Mouse (Mus musculus) 416B (cell line): ENCODE measurements around the gene Abtb2.

Experiments
- DNase-seq: peaks from one replicate; pipeline ENCODE4 v3.0.0; 2011; ENCODE audit warnings: low read depth

Abtb2 gene

GRCm38 (mm10) chr2:103584093-103584492, 18.0 kb downstream of the Abtb2 start:
- DNase-seq, result no peak

- no peak for DNase-seq
Observed at GRCm38 (mm10) chr2:103586423-103586822, 20.3 kb downstream of the Abtb2 start.

GRCm38 (mm10) chr2:103588776-103589175, 22.7 kb downstream of the Abtb2 start:
- DNase-seq, result no peak

GRCm38 (mm10) chr2:103589400-103589799, 23.3 kb downstream of the Abtb2 start:
- no peak for DNase-seq

GRCm38 (mm10) chr2:103590645-103591044, 24.5 kb downstream of the Abtb2 start:
- no peak for DNase-seq

GRCm38 (mm10) chr2:103591742-103592590, 25.9 kb downstream of the Abtb2 start:
- DNase-seq, result no peak

GRCm38 (mm10) chr2:103592591-103592929, 26.4 kb downstream of the Abtb2 start:
- no peak for DNase-seq

- no peak for DNase-seq
Observed at GRCm38 (mm10) chr2:103594592-103595011, 28.5 kb downstream of the Abtb2 start.

- no peak for DNase-seq
Observed at GRCm38 (mm10) chr2:103595028-103595651, 29.0 kb downstream of the Abtb2 start.

- no peak for DNase-seq
Observed at GRCm38 (mm10) chr2:103599296-103599695, 33.2 kb downstream of the Abtb2 start.

- peak; percentile 5 for DNase-seq
Observed at GRCm38 (mm10) chr2:103600165-103600891, 34.2 kb downstream of the Abtb2 start.

- no peak for DNase-seq
Observed at GRCm38 (mm10) chr2:103601126-103601525, 35.0 kb downstream of the Abtb2 start.

GRCm38 (mm10) chr2:103601531-103601930, 35.4 kb downstream of the Abtb2 start:
- DNase-seq, result no peak

GRCm38 (mm10) chr2:103603209-103603608, 37.1 kb downstream of the Abtb2 start:
- no peak for DNase-seq

- DNase-seq, result no peak
Observed at GRCm38 (mm10) chr2:103603869-103604268, 37.8 kb downstream of the Abtb2 start.

- peak; percentile 73 for DNase-seq
Observed at GRCm38 (mm10) chr2:103605805-103606498, 39.8 kb downstream of the Abtb2 start.

GRCm38 (mm10) chr2:103607926-103608325, 41.8 kb downstream of the Abtb2 start:
- no peak for DNase-seq

- DNase-seq, result no peak
Observed at GRCm38 (mm10) chr2:103608947-103609346, 42.8 kb downstream of the Abtb2 start.

GRCm38 (mm10) chr2:103609499-103609898, 43.4 kb downstream of the Abtb2 start:
- no peak for DNase-seq

GRCm38 (mm10) chr2:103610831-103611535, 44.9 kb downstream of the Abtb2 start:
- DNase-seq, result no peak

GRCm38 (mm10) chr2:103613865-103614264, 47.8 kb downstream of the Abtb2 start:
- DNase-seq, result no peak

GRCm38 (mm10) chr2:103615028-103615427, 48.9 kb downstream of the Abtb2 start:
- no peak for DNase-seq
